Mouse (Mus musculus) MEL (cell line): ENCODE data around the gene Nrxn3. TPM values are rescaled to one million over a fixed set of nuclear protein-coding genes. Genes with fewer than 3 reads are reported as not detected.

Experiments
- DNase-seq: peaks from one replicate; pipeline ENCODE4 v3.0.0; 2011; ENCODE audit warnings: low read depth, low spot score
- H3K27ac ChIP-seq: 2 replicates; pipeline ENCODE4 v1.5.1; 2012; ENCODE audit warnings: low read depth, mild to moderate bottlenecking, control low read depth, low read length, moderate library complexity; ENCODE audit not compliant: control insufficient read depth
- H3K27me3 ChIP-seq, 2 experiments: fragments of 150-350 bp in 1 of 2; sonication (generic) in 1 of 2; 2 replicates each; pipeline ENCODE4 v1.6.1; 2012; ENCODE audit warnings: low read length in 2 of 2, mild to moderate bottlenecking in 2 of 2, improper control_type of control experiment in 1 of 2, moderate library complexity in 1 of 2; ENCODE audit not compliant: insufficient read depth in 2 of 2, control insufficient read depth in 1 of 2
- H3K36me3 ChIP-seq, 2 experiments: 2 replicates each; pipeline ENCODE4 v1.6.1; 2012 to 2014; ENCODE audit warnings: low read length in 2 of 2, improper control_type of control experiment in 1 of 2, inconsistent platforms in 1 of 2, mild to moderate bottlenecking in 1 of 2; ENCODE audit not compliant: insufficient read depth in 2 of 2, control insufficient read depth in 1 of 2
- H3K4me1 ChIP-seq, 2 experiments: fragments of 150-350 bp in 1 of 2; sonication (generic) in 1 of 2; 2 replicates each; pipeline ENCODE4 v1.6.1; 2012; ENCODE audit warnings: low read length in 2 of 2, improper control_type of control experiment in 1 of 2, mild to moderate bottlenecking in 1 of 2; ENCODE audit not compliant: insufficient read depth in 2 of 2, control insufficient read depth in 1 of 2
- H3K4me3 ChIP-seq, 2 experiments: fragments of 150-350 bp in 1 of 2; sonication (generic) in 1 of 2; 2 replicates each; pipeline ENCODE4 v1.5.1; 2012; ENCODE audit warnings: low read depth in 2 of 2, low read length in 2 of 2, mild to moderate bottlenecking in 2 of 2, moderate library complexity in 2 of 2, control low read depth in 1 of 2, improper control_type of control experiment in 1 of 2; ENCODE audit not compliant: control insufficient read depth in 1 of 2, insufficient read depth in 1 of 2
- H3K79me2 ChIP-seq: 2 replicates; pipeline ENCODE4 v1.6.1; 2012; ENCODE audit warnings: mild to moderate bottlenecking, low read length, moderate library complexity; ENCODE audit not compliant: control insufficient read depth, poor library complexity, insufficient read depth
- H3K9ac ChIP-seq: 2 replicates; pipeline ENCODE4 v1.6.1; 2012; ENCODE audit warnings: low read depth, mild to moderate bottlenecking, control low read depth, low read length, moderate library complexity; ENCODE audit not compliant: control insufficient read depth, poor library complexity, severe bottlenecking
- H3K9me3 ChIP-seq: fragments of 150-350 bp; sonication (generic); replicated peaks from 2 replicates; pipeline ENCODE4 v1.6.1; 2012; ENCODE audit warnings: mild to moderate bottlenecking, low read length, improper control_type of control experiment, moderate library complexity; ENCODE audit not compliant: insufficient read depth
- BHLHE40 ChIP-seq: IDR thresholded peaks from 2 replicates; pipeline ENCODE4 v1.6.1; 2012; ENCODE audit warnings: low read depth, mild to moderate bottlenecking, inconsistent platforms, low read length, improper control_type of control experiment, borderline replicate concordance
- CHD2 ChIP-seq: IDR thresholded peaks from 2 replicates; pipeline ENCODE4 v1.6.1; 2011; ENCODE audit warnings: low read length, improper control_type of control experiment
- CTCF ChIP-seq, 3 experiments: IDR thresholded peaks in 2 of 3; conservative IDR thresholded peaks in 1 of 3; 2 replicates each; pipeline ENCODE4 v1.5.1; 2011 to 2012; ENCODE audit warnings: low read length in 3 of 3, low read depth in 2 of 3, mild to moderate bottlenecking in 2 of 3, improper control_type of control experiment in 1 of 3, inconsistent platforms in 1 of 3, mixed read lengths in 1 of 3, moderate library complexity in 1 of 3; ENCODE audit not compliant: control insufficient read depth in 1 of 3, insufficient read depth in 1 of 3, poor library complexity in 1 of 3, severe bottlenecking in 1 of 3
- E2F4 ChIP-seq: IDR thresholded peaks from 2 replicates; pipeline ENCODE4 v1.6.1; 2011; ENCODE audit warnings: low read depth, low read length, improper control_type of control experiment, borderline replicate concordance
- ELF1 ChIP-seq: IDR thresholded peaks from 2 replicates; pipeline ENCODE4 v1.6.1; 2014; ENCODE audit warnings: low read depth, mild to moderate bottlenecking, inconsistent platforms, low read length, improper control_type of control experiment, moderate library complexity
- EP300 ChIP-seq, 2 experiments: IDR thresholded peaks; 2 replicates each; pipeline ENCODE4 v1.6.1; 2011; ENCODE audit warnings: improper control_type of control experiment in 2 of 2, low read length in 2 of 2, low read depth in 1 of 2, mild to moderate bottlenecking in 1 of 2
- GABPA ChIP-seq: IDR thresholded peaks from 2 replicates; pipeline ENCODE4 v1.6.1; 2012; ENCODE audit warnings: low read depth, mild to moderate bottlenecking, inconsistent platforms, low read length, improper control_type of control experiment, moderate library complexity
- GATA1 ChIP-seq: IDR thresholded peaks from 2 replicates; pipeline ENCODE4 v1.6.1; 2011; ENCODE audit warnings: low read depth, low read length, improper control_type of control experiment
- HCFC1 ChIP-seq: IDR thresholded peaks from 2 replicates; pipeline ENCODE4 v1.6.1; 2012; ENCODE audit warnings: low read depth, mild to moderate bottlenecking, inconsistent platforms, low read length, improper control_type of control experiment, moderate library complexity
- JUND ChIP-seq: IDR thresholded peaks from 2 replicates; pipeline ENCODE4 v1.6.1; 2011; ENCODE audit warnings: low read depth, mild to moderate bottlenecking, improper control_type of control experiment, low read length
- KAT2A ChIP-seq: conservative IDR thresholded peaks from 2 replicates; pipeline ENCODE4 v1.6.1; 2012; ENCODE audit warnings: low read depth, low read length, improper control_type of control experiment, inconsistent platforms
- MAX ChIP-seq: IDR thresholded peaks from 2 replicates; pipeline ENCODE4 v1.6.1; 2011; ENCODE audit warnings: low read length, improper control_type of control experiment
- MAZ ChIP-seq: IDR thresholded peaks from 2 replicates; pipeline ENCODE4 v1.6.1; 2012; ENCODE audit warnings: low read depth, mild to moderate bottlenecking, inconsistent platforms, low read length, improper control_type of control experiment
- MEF2A ChIP-seq: IDR thresholded peaks from 2 replicates; pipeline ENCODE4 v1.6.1; 2014; ENCODE audit warnings: low read depth, mild to moderate bottlenecking, inconsistent platforms, low read length, improper control_type of control experiment; ENCODE audit not compliant: poor library complexity, insufficient replicate concordance, severe bottlenecking; ENCODE audit errors: extremely low read depth
- MXI1 ChIP-seq: IDR thresholded peaks from 2 replicates; pipeline ENCODE4 v1.6.1; 2011; ENCODE audit warnings: mild to moderate bottlenecking, low read depth, low read length, improper control_type of control experiment
- MYB ChIP-seq: IDR thresholded peaks from 2 replicates; pipeline ENCODE4 v1.6.1; 2011; ENCODE audit warnings: mild to moderate bottlenecking, low read depth, low read length, improper control_type of control experiment
- MYC ChIP-seq: IDR thresholded peaks from 2 replicates; pipeline ENCODE4 v1.6.1; 2011; ENCODE audit warnings: low read depth, mild to moderate bottlenecking, low read length, improper control_type of control experiment, moderate library complexity
- NELFE ChIP-seq: IDR thresholded peaks from 2 replicates; pipeline ENCODE4 v1.6.1; 2011; ENCODE audit warnings: low read depth, low read length, improper control_type of control experiment
- NRF1 ChIP-seq: IDR thresholded peaks from 2 replicates; pipeline ENCODE4 v1.6.1; 2014; ENCODE audit warnings: low read depth, mild to moderate bottlenecking, inconsistent platforms, low read length, improper control_type of control experiment, moderate library complexity; ENCODE audit not compliant: poor library complexity, insufficient read depth, severe bottlenecking
- POLR2A ChIP-seq, 2 experiments: IDR thresholded peaks; 2 replicates each; pipeline ENCODE4 v1.6.1; 2011 to 2012; ENCODE audit warnings: low read length in 2 of 2, mild to moderate bottlenecking in 2 of 2, control low read depth in 1 of 2, improper control_type of control experiment in 1 of 2, low read depth in 1 of 2, moderate library complexity in 1 of 2; ENCODE audit not compliant: control insufficient read depth in 1 of 2, insufficient read depth in 1 of 2, poor library complexity in 1 of 2
- POLR2AphosphoS2 ChIP-seq: IDR thresholded peaks from 2 replicates; pipeline ENCODE4 v1.6.1; 2011; ENCODE audit warnings: low read length, improper control_type of control experiment
- RAD21 ChIP-seq: IDR thresholded peaks from 2 replicates; pipeline ENCODE4 v1.6.1; 2011; ENCODE audit warnings: mild to moderate bottlenecking, low read depth, low read length, improper control_type of control experiment
- SMC3 ChIP-seq: IDR thresholded peaks from 2 replicates; pipeline ENCODE4 v1.6.1; 2011; ENCODE audit warnings: low read depth, low read length, improper control_type of control experiment
- TAL1 ChIP-seq: IDR thresholded peaks from 2 replicates; pipeline ENCODE4 v1.6.1; 2012; ENCODE audit warnings: mild to moderate bottlenecking, inconsistent platforms, low read length, moderate library complexity, mixed read lengths
- TCF12 ChIP-seq: IDR thresholded peaks from 2 replicates; pipeline ENCODE4 v1.6.1; 2014; ENCODE audit warnings: low read depth, mild to moderate bottlenecking, inconsistent platforms, low read length, improper control_type of control experiment, moderate library complexity
- UBTF ChIP-seq: IDR thresholded peaks from 2 replicates; pipeline ENCODE4 v1.6.1; 2012; ENCODE audit warnings: low read depth, mild to moderate bottlenecking, inconsistent platforms, low read length, improper control_type of control experiment, moderate library complexity, borderline replicate concordance; ENCODE audit not compliant: insufficient read depth
- USF1 ChIP-seq: IDR thresholded peaks from 2 replicates; pipeline ENCODE4 v1.6.1; 2014; ENCODE audit warnings: low read depth, mild to moderate bottlenecking, inconsistent platforms, low read length, improper control_type of control experiment, moderate library complexity
- USF2 ChIP-seq, 2 experiments: IDR thresholded peaks; 2 replicates each; pipeline ENCODE4 v1.6.1; 2011 to 2012; ENCODE audit warnings: improper control_type of control experiment in 2 of 2, low read length in 2 of 2, borderline replicate concordance in 1 of 2, inconsistent platforms in 1 of 2, low read depth in 1 of 2, mild to moderate bottlenecking in 1 of 2; ENCODE audit not compliant: insufficient read depth in 1 of 2
- ZKSCAN1 ChIP-seq: IDR thresholded peaks from 2 replicates; pipeline ENCODE4 v1.6.1; 2012; ENCODE audit warnings: low read depth, mild to moderate bottlenecking, inconsistent platforms, low read length, improper control_type of control experiment, moderate library complexity
- ZMIZ1 ChIP-seq: IDR thresholded peaks from 2 replicates; pipeline ENCODE4 v1.6.1; 2012; ENCODE audit warnings: low read depth, mild to moderate bottlenecking, inconsistent platforms, low read length, improper control_type of control experiment, moderate library complexity
- ZNF384 ChIP-seq: IDR thresholded peaks from 2 replicates; pipeline ENCODE4 v1.6.1; 2012; ENCODE audit warnings: low read depth, mild to moderate bottlenecking, inconsistent platforms, low read length, improper control_type of control experiment
- polyA plus RNA-seq, 2 experiments: library from polyadenylated mRNA; stranded (reverse) in 1 of 2; unstranded in 1 of 2; fragments of >175 nt in 1 of 2; fragments of >200 nt in 1 of 2; gene quantifications; 2 replicates each; pipeline versions ENCODE4 v1.2.1 to v1.2.4; 2012; ENCODE audit warnings: low replicate concordance in 2 of 2, low read depth in 1 of 2; ENCODE audit not compliant: insufficient read length in 2 of 2, insufficient read depth in 1 of 2, missing spikeins in 1 of 2
- total RNA-seq: library from RNA; depleted of rRNA; stranded (reverse); fragments of 300-350 nt; gene quantifications from 2 replicates; pipeline ENCODE4 v1.2.3, GENCODE M21; 2012

The Nrxn3 gene
- total and polyA plus RNA-seq, 3 experiments = not detected

DNA sequence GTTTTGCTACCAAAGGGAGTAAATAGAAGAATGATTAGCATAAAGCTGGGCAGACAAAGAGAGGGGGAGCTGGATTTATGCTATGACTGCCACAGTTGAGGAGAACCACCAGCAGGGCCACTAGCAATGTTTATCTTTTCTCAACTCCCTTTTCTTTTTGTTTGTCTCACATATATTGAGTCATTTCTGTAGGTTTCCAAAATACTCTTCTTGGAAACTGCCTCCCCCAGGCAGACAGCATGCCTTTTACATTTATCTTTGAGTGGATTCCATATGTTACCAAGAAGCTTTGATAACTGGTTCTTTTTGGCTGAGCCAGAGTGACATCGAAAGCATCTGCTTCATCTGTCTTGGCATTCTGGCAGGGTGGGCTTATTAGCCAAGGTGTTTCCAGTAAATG lies 587.5 kb downstream of the Nrxn3 start:
- Histone ChIP-seq H3K27me3 (no peaks in the 10 kb centered on the region), H3K9me3 (no peaks in the 10 kb centered on the region), H3K27ac (no peak overlapping the region), H3K9ac (no peak overlapping the region), H3K79me2 (no peaks in the 10 kb centered on the region), H3K4me1 (no peaks in the 10 kb centered on the region), H3K36me3 (no peaks in the 10 kb centered on the region), H3K4me3 (no peak overlapping the region)
- no peak for DNase-seq
- TF ChIP-seq MAZ (no peak), SMC3 (no peak), MYC (no peak), KAT2A (no peak), HCFC1 (no peak), ZNF384 (no peak), ELF1 (no peak), BHLHE40 (no peak), NELFE (no peak), TAL1 (no peak), UBTF (no peak), EP300 (IDR thresholded peaks at IDR 0.05; ENCODE audit: low read depth in 1 of 2, low read length in 2 of 2) (no peak), ZKSCAN1 (no peak), USF2 (IDR thresholded peaks at IDR 0.05; ENCODE audit: borderline replicate concordance in 1 of 2, insufficient read depth in 1 of 2, low read depth in 1 of 2, low read length in 2 of 2) (no peak), JUND (no peak), ZMIZ1 (no peak), MXI1 (no peak), MEF2A (no peak)

DNA sequence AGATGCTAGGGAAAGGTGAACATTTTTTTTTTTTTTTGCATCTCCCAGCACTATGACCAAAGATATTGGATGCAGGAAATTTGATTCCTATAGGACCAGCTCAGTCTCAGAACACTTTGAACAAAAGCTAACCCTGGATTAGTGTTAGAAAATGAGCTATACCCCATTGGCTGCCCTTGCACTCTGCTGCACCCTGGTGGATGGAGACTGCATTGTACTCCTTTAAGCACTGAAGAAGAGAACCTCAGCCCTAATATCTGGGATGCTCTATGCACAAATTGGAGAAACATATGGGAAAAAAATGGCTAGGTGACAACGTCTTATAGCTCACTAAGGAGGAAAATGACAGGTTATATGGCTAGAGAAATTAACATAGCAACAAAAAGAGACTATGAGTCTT lies 589.9 kb downstream of the Nrxn3 start:
- peak; percentile 23 for DNase-seq
- Histone ChIP-seq H3K4me1 (no peaks in the 10 kb centered on the region), H3K4me3 (no peak overlapping the region), H3K27ac (no peak overlapping the region), H3K36me3 (no peaks in the 10 kb centered on the region), H3K9me3 (no peaks in the 10 kb centered on the region), H3K27me3 (no peaks in the 10 kb centered on the region), H3K79me2 (no peaks in the 10 kb centered on the region), H3K9ac (no peak overlapping the region)
- TF ChIP-seq BHLHE40 (no peak), GABPA (no peak), USF1 (no peak), POLR2A (IDR thresholded peaks at IDR 0.05; ENCODE audit: control insufficient read depth in 1 of 2, insufficient read depth in 1 of 2, low read depth in 1 of 2, low read length in 2 of 2, poor library complexity in 1 of 2) (no peak), POLR2AphosphoS2 (no peak), E2F4 (no peak), JUND (no peak), MAX (no peak), MYB (no peak), CHD2 (no peak), GATA1 (no peak), MAZ (no peak), TCF12 (no peak), EP300 (IDR thresholded peaks at IDR 0.05; ENCODE audit: low read depth in 1 of 2, low read length in 2 of 2) (no peak), RAD21 (peak; percentile 29), SMC3 (peak; percentile 20; the same call in 1 of the 2 replicates), ZKSCAN1 (no peak), KAT2A (no peak), CTCF (IDR thresholded peaks at IDR 0.05 in 2 of 3, conservative IDR thresholded peaks at IDR 0.05 in 1 of 3; ENCODE audit: control insufficient read depth in 1 of 3, insufficient read depth in 1 of 3, low read depth in 2 of 3, low read length in 3 of 3, poor library complexity in 1 of 3, severe bottlenecking in 1 of 3) (peak; percentile 40 to 46 (median 41)), NRF1 (no peak), TAL1 (no peak), ZMIZ1 (no peak)
